Mouse (Mus musculus): Measurements from ENCODE around the gene Miip.

DNA sequence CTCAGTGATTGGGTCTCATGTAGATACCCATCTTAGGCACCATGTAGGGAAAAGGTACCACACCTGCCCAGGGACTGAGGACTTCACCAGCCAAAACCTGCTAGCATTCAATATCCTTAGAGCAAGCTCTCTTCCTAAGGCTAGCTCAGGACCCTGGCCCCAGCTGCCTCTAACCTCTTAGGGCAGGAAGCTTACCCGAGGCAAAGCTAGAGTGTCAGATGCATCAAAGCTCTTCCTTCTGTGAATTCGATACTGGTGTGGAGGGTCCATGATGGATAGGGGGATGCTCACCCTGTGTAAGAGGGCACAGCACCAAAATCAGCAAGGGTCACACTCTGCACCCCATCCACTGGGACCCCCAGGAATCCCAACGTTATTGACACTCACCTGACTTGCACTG is 6.6 kb downstream of the Miip start:
- TF ChIP-seq CTCF (IDR thresholded peaks at IDR 0.05; ENCODE audit: low read depth, low read length) (no peak), POLR2A (IDR thresholded peaks at IDR 0.05; ENCODE audit: borderline replicate concordance, low read depth, low read length) (no peak)
